Mouse (Mus musculus): Measurements from ENCODE around the gene Nup133.

The Nup133 gene

DNA sequence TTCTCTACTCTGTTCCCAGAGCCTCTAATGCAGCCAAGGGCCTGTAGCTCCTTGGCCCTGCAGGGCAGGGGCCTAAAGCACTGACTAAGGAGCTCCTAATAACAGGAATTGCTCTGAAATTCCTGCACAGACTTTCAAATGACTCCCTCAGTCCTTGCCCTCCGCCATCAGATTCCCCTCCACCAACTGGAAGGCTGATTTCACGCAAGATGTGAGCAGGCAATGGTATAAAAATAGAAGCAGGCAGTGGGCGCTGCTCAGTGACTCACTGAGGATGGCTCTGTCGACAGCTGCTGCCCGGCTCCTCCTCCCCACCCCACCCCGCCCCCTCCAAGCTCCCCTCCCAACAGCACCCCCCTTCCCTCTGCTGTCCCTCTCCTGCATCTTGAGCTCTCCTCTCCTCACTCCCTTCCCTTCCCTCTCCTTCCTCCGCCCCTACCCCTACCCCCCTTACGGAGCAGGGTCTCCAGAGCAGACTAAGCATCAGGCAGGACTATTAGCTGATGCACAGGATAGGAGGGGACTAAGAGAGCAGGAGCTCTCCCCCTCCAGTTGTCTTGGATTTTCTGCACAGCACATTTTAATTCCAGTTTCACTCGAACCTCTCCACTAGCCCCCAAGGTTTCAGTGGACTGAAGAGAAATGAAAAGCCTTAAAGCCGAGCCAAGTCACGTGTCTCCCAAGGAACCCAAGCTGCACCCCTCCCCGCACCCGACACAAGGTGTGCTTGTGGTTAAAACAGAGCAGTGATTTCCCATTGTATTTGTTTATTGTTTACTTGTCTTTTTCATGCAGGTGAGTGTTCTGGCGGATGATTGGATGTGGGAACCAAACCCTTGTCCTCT lies 64.1 kb downstream of the Nup133 start:
- peak; percentile 40 to 51 for DNase-seq

- no peak for DNase-seq
Measured at GRCm38 (mm10) chr8:123883094-123883493, 66.0 kb downstream of the Nup133 start.

- no peak for DNase-seq
Measured at GRCm38 (mm10) chr8:123882412-123882811, 66.7 kb downstream of the Nup133 start.

DNA sequence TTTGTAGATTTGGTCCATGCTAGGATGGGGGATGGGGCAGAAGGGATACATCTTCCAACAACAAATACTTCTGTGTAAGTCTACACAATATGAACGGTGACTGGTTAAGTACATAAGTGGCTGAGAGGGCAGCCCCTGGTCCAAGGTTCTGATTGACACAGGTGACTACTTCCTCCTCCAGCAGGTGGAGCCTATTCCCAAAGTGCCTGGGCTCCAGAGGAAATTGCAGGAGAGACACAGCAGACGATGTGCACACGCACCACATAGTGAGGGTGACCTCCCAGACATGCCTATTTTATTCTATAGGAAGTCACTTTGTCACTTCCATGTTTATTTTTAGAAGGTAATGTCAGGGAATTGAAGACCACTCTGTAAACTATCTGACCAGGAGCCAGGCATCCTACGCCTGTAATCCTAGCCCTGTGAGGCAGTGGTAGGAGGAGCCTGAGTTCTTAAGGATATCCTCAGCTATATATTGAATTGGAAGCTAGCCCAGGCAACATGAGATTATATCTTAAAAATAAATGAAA lies 68.2 kb downstream of the Nup133 start:
- no peak for DNase-seq

GRCm38 (mm10) chr8:123880271-123880670 lies 68.8 kb downstream of the Nup133 start:
- DNase-seq = no peak

DNA sequence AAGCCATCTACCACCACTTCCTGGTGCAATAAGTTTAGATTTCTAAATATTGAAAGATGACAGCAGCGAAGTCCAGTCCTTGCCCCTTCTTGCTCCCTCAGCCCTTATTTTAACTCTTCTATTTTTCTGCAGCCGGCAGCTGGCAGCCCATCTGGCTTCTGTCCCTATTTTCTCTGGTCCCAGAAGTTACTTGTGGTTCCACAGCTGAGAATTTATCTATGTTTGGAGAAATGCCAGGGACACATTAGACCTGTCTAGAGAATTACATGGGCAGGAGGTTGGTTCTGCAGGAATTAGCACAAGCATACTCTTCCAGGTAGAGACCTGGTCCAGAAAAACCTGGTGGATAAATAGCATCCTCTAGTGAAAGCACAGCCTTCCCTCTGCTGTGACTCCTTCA lies 71.2 kb downstream of the Nup133 start:
- no peak for DNase-seq

GRCm38 (mm10) chr8:123874324-123874723 lies 74.7 kb downstream of the Nup133 start:
- no peak for DNase-seq

- no peak for DNase-seq
Measured at GRCm38 (mm10) chr8:123873364-123873763, 75.7 kb downstream of the Nup133 start.

- DNase-seq = no peak
Measured at GRCm38 (mm10) chr8:123872048-123872447, 77.0 kb downstream of the Nup133 start.

- DNase-seq = no peak
Measured at GRCm38 (mm10) chr8:123866971-123867370, 82.1 kb downstream of the Nup133 start.

- DNase-seq = no peak
Measured at GRCm38 (mm10) chr8:123865786-123866185, 83.3 kb downstream of the Nup133 start.

DNA sequence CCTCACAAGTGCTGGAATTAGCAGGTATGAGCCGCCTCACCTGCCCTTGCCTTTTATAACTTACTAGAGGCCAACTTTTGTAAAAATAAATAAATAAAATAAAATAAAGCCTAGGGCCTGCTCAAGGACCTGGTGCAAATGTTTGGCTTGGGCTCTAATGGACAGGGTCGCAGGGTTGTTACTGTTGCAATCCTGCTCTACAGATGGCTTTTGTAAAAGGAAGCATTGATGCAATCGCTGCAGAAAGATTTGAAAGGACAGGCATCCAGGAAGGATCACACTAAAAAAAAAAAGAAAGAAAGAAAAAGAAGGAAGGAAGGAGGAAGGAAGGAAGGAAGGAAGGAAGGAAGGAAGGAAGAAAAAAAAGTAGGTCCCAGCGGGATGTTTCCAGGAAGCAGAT lies 88.7 kb downstream of the Nup133 start:
- no peak for DNase-seq

GRCm38 (mm10) chr8:123859648-123860259 lies 89.3 kb downstream of the Nup133 start, which contains the start of gene Ccsap:
Gene Ccsap (minus strand): TSS chr8:123860209.
- peak; percentile 57 to 79 for DNase-seq

DNA sequence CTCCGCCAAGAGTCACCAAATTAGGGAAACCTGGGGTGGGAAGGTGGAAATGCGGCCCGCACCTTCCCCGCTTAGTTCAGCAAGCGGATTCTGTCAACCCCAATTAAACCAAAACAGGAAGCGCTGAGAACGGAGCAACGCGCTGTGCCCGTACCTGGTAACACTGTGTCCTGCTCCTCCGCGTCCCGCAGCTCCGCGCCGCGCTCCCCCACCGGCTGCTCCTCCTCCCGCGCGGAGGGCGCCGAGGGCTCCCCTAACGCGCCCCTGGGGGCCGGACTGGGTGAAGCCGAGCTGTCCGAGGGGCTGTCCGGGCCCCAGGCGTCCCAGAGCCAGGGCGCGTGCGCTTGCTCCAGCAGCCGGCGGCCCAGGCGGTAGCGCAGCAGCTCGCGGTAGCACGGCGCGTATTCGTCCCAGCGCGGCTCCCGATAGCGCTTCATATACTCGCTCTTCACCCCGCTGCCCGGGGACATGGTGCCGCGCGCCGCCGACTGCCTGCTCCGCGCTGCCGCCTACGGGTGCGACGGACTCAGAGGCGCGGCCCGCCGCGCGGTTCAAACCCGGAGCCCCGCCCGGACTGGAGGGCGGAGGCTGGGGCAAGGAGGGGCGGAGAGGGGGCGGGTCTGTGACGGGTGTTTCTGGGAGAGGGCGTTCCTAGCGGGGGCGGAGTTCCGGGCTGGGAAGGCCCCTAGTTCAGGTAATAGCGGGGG lies 90.0 kb downstream of the Nup133 start:
- DNase-seq = peak; percentile 96 to 97

DNA sequence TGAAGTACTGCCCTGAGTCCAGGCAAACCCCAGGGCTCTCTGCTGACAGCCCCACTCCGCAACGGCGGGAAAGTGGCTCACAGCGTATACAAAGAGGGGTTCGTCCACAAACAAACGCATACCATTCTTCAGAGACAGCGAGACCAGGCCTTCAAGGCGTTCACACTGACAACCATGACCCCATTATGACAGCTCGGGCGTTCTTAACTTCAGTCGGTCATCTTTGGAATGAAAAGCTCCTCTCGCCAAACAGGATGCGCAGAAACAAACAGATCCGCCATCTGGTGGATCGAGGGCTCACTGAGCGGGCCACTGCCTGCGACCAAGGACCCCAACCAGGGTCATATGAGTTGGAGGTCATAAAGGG lies 90.5 kb downstream of the Nup133 start:
- peak; percentile 54 to 62 for DNase-seq

- DNase-seq = peak in 1 of 2 experiments; percentile 48
Measured at GRCm38 (mm10) chr8:123857361-123857760, 91.7 kb downstream of the Nup133 start.

DNA sequence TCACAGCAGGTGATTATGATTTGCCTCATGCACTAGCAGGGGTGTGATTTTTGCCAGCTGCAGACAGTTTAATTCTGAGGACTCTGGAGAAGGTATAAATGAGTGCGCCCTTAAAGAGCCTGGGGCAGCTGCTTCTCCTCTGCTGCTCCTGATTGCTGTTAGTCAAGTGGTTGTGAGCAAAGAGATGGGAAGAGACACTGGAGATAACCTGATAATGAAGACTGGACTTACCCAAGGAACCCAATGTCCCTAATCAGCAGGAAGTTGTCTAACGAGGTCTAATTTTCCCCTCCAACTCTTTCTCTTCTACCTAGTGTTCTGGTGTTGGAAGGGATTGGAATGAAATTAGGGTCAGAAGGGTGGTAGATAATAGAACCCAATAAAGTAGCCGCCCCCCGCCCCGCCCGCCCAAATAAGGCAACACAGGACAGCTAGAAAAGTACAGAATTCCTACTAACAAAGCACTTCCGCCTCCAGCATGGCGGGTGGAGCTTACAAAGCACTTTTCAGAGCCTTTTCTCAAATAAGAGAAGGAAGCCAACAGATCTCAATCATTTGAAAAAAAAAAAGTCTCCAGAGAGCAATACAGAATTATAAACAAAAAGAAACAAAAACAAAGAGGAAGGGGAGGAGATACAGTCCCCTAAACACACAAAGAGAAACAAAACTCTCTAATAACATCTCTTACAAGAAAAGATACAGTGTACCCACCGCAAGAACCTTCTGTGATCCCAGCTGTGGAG lies 94.2 kb downstream of the Nup133 start:
- DNase-seq = no peak

DNA sequence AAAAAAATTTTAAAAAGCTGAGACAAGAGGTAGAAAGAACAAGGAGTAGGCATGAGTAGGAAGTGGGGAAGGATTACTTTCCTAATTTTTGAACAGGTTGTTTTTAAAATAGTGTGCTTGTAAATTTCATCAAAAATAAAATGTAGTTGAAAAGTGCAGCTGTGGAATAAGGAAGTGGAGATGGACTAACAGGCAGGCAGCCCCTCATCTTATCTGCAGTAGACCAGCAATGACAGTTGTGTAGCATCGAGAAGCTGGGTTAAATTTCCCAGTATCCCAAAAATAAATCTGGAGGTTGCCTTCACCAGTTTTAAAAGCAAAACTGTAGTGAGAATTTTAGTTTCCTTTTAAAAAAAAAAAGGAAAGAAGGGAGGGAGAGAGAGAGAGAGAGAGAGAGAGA lies 94.8 kb downstream of the Nup133 start:
- DNase-seq = no peak

DNA sequence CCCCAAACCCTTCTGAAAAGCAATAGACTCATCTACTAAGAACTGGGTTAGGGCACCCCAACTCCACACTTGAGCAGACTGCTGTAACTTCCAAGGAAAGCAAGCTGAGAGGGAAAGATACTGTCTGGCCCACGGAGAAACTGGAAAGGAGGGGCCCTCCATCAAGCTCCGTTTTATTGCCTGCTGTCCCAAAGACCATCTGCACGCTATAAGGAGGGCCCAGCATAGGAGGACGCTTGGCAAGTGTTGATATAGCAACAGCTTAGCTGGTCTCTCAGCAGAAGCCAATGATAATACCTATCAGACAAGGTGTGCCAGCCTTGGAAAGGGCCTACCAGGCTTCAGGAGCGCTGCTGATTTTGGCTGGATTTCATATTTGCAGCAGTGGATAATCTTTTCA lies 97.5 kb downstream of the Nup133 start:
- peak in 1 of 2 experiments; percentile 52 for DNase-seq

- DNase-seq = no peak
Measured at GRCm38 (mm10) chr8:123849352-123849751, 99.7 kb downstream of the Nup133 start.

GRCm38 (mm10) chr8:123847546-123847945 lies 101.5 kb downstream of the Nup133 start:
- peak; percentile 60 to 71 for DNase-seq

Data from cerebellum, adult 18-20 months (tissue).